Mouse (Mus musculus) heart, embryonic 12.5 days (tissue): Measurements from ENCODE around the gene Tcfl5. TPM values are rescaled to one million over a fixed set of nuclear protein-coding genes. Genes with fewer than 3 reads are reported as not detected.

Experiments used
- ATAC-seq: fragments of 200-750 bp; cut with Nextera tagmentation; 2 replicates; pipeline ENCODE4 v1.8.0; 2017; ENCODE audit warnings: moderate TSS enrichment, moderate library complexity; ENCODE audit not compliant: insufficient number of reproducible peaks, low FRiP score
- H3K27ac ChIP-seq: fragments of 300-500 bp; sonication (generic); 2 replicates; pipeline ENCODE4 v1.5.1; 2016; ENCODE audit warnings: mild to moderate bottlenecking, moderate library complexity; ENCODE audit not compliant: poor library complexity, severe bottlenecking
- H3K27me3 ChIP-seq: fragments of 300-500 bp; sonication (generic); replicated peaks from 2 replicates; pipeline ENCODE4 v1.6.1; 2016; ENCODE audit warnings: mild to moderate bottlenecking, moderate library complexity
- H3K36me3 ChIP-seq: fragments of 300-500 bp; sonication (generic); 2 replicates; pipeline ENCODE4 v1.6.1; 2016; ENCODE audit warnings: mild to moderate bottlenecking, moderate library complexity
- H3K4me1 ChIP-seq: fragments of 300-500 bp; sonication (generic); replicated peaks from 2 replicates; pipeline ENCODE4 v1.6.1; 2016; ENCODE audit warnings: mild to moderate bottlenecking
- H3K4me2 ChIP-seq: fragments of 300-500 bp; sonication (generic); 2 replicates; pipeline ENCODE4 v1.6.1; 2016; ENCODE audit warnings: mild to moderate bottlenecking, moderate library complexity
- H3K4me3 ChIP-seq: fragments of 300-500 bp; sonication (generic); 2 replicates; pipeline ENCODE4 v1.5.1; 2016; ENCODE audit warnings: mild to moderate bottlenecking
- H3K9ac ChIP-seq: fragments of 300-500 bp; sonication (generic); 2 replicates; pipeline ENCODE4 v1.6.1; 2016; ENCODE audit warnings: mild to moderate bottlenecking, moderate library complexity
- H3K9me3 ChIP-seq: fragments of 300-500 bp; sonication (generic); replicated peaks from 2 replicates; pipeline ENCODE4 v1.6.1; 2016; ENCODE audit warnings: mild to moderate bottlenecking, moderate library complexity
- WGBS: fragments of 180-500 bp; shearing (Covaris S2); methylation state at CpG from one replicate; pipeline ENCODE4 v1.1.7; 2016; 5-methylcytosine and 5-hydroxymethylcytosine counted together
- polyA plus RNA-seq: library from polyadenylated mRNA; unstranded; fragments of >200 nt; fragmentation: Nextera tagmentation; extraction: Ambion mirVana; gene quantifications from 2 replicates; pipeline ENCODE4 v1.2.1, GENCODE M21; 2016

Gene Tcfl5
- polyA plus RNA-seq, 1 experiment from 2014 or later = 0.13 TPM

DNA sequence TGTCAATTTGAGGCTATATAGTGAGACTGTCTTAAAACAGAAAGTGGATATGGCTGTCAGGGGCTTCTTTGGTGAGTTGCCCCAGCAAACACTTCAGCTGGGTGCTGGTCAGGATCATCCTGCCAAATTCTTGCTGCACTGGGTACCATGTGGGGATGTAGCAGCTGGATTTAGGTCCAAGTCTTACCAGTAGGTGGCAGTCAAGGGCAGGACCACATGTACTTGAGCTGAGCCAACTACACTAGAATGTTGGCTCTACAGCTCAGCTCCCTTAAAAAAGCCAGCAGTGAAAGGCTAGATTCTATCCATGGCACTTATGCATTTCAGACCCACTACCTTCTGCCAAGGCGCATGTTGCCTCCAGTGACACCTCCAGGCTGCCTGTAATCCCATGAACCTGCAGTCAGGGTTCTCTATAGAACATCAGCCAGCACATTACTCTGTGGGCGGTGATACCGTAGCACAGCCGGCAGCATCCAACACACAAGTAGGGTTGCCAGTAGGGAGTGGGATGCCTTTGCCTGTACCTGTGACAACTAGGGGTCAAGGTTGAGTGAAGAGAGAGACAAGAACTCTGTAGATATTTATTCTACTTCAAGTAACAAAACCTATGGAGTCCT, 15.0 kb upstream of the Tcfl5 start:
- Histone ChIP-seq H3K27ac (no peak overlapping the region), H3K27me3 (no peaks in the 10 kb centered on the region), H3K4me1 (peaks cover 6% of the 10 kb centered on the region; the same call in 1 of the 2 replicates), H3K9me3 (no peaks in the 10 kb centered on the region), H3K4me2 (no peak overlapping the region), H3K36me3 (peaks cover 20% of the 10 kb centered on the region), H3K9ac (no peak overlapping the region), H3K4me3 (no peak overlapping the region)
- 67% methylated on average over 4 of the region's 4 CpGs for WGBS
- ATAC-seq = no peak

GRCm38 (mm10) chr2:180655150-180655549, 12.6 kb upstream of the Tcfl5 start:
- Histone ChIP-seq H3K36me3 (no peaks in the 10 kb centered on the region), H3K9ac (no peak overlapping the region), H3K27me3 (no peaks in the 10 kb centered on the region), H3K27ac (no peak overlapping the region), H3K4me3 (no peak overlapping the region), H3K4me2 (no peak overlapping the region), H3K4me1 (peaks cover 6% of the 10 kb centered on the region; the same call in 1 of the 2 replicates), H3K9me3 (no peaks in the 10 kb centered on the region)
- ATAC-seq = no peak
- 61% methylated on average over 6 of the region's 6 CpGs for WGBS

- Histone ChIP-seq H3K36me3 (no peaks in the 10 kb centered on the region), H3K9ac (no peak overlapping the region), H3K4me2 (no peak overlapping the region), H3K27me3 (no peaks in the 10 kb centered on the region), H3K27ac (no peak overlapping the region), H3K4me1 (peaks cover 3% of the 10 kb centered on the region; the same call in 1 of the 2 replicates), H3K9me3 (no peaks in the 10 kb centered on the region), H3K4me3 (no peak overlapping the region)
- no peak for ATAC-seq
- WGBS = 69% methylated on average over 7 of the region's 7 CpGs
Observed at GRCm38 (mm10) chr2:180654666-180655065, 12.2 kb upstream of the Tcfl5 start.

- no peak overlapping the region for H3K9ac ChIP-seq
- peaks cover 32% of the 10 kb centered on the region for H3K27me3 ChIP-seq
- H3K4me2 ChIP-seq = no peak overlapping the region
- peaks cover 18% of the 10 kb centered on the region for H3K9me3 ChIP-seq
- ATAC-seq = no peak
- peaks cover 5% of the 10 kb centered on the region for H3K36me3 ChIP-seq
- H3K4me3 ChIP-seq = no peak overlapping the region
- H3K27ac ChIP-seq = no peak overlapping the region
- H3K4me1 ChIP-seq = peaks cover 5% of the 10 kb centered on the region; the same call in 1 of the 2 replicates
Observed at GRCm38 (mm10) chr2:180646841-180647240, 4.3 kb upstream of the Tcfl5 start.

GRCm38 (mm10) chr2:180643626-180644025, 1.1 kb upstream of the Tcfl5 start:
- Histone ChIP-seq H3K4me1 (peaks cover 8% of the 10 kb centered on the region; the same call in 1 of the 2 replicates), H3K36me3 (peaks cover 5% of the 10 kb centered on the region), H3K9ac (no peak overlapping the region), H3K9me3 (peaks cover 18% of the 10 kb centered on the region), H3K27me3 (peaks cover 59% of the 10 kb centered on the region), H3K4me3 (no peak overlapping the region), H3K27ac (no peak overlapping the region), H3K4me2 (no peak overlapping the region)
- ATAC-seq = no peak

GRCm38 (mm10) chr2:180641576-180642554, 643 bp downstream of the Tcfl5 start:
- no peak overlapping the region for H3K9ac ChIP-seq
- H3K4me2 ChIP-seq = peak overlapping the region; percentile 67
- peaks cover 5% of the 10 kb centered on the region for H3K36me3 ChIP-seq
- ATAC-seq = peak; percentile 51
- H3K4me1 ChIP-seq = peaks cover 8% of the 10 kb centered on the region; the same call in 1 of the 2 replicates
- no peak overlapping the region for H3K27ac ChIP-seq
- WGBS = 3% methylated on average over 106 of the region's 112 CpGs
- H3K4me3 ChIP-seq = peak overlapping the region; percentile 48
- peaks cover 58% of the 10 kb centered on the region for H3K27me3 ChIP-seq
- peaks cover 18% of the 10 kb centered on the region for H3K9me3 ChIP-seq

- 58% methylated on average over 2 of the region's 2 CpGs for WGBS
- Histone ChIP-seq H3K4me2 (no peak overlapping the region), H3K27ac (no peak overlapping the region), H3K27me3 (0 out of 2 replicates have a peak, but pooled peaks cover 6% of the 10 kb centered on the region), H3K9ac (no peak overlapping the region), H3K9me3 (no peaks in the 10 kb centered on the region), H3K36me3 (no peaks in the 10 kb centered on the region), H3K4me1 (no peaks in the 10 kb centered on the region), H3K4me3 (no peak overlapping the region)
- ATAC-seq = no peak
Observed at GRCm38 (mm10) chr2:180611882-180612281, 30.6 kb downstream of the Tcfl5 start.

GRCm38 (mm10) chr2:180610283-180610682, 32.2 kb downstream of the Tcfl5 start:
- Histone ChIP-seq H3K36me3 (no peaks in the 10 kb centered on the region), H3K4me2 (no peak overlapping the region), H3K27me3 (0 out of 2 replicates have a peak, but pooled peaks cover 6% of the 10 kb centered on the region), H3K4me1 (peaks cover under 1% of the 10 kb centered on the region; the same call in 1 of the 2 replicates), H3K9ac (no peak overlapping the region), H3K4me3 (no peak overlapping the region), H3K9me3 (no peaks in the 10 kb centered on the region), H3K27ac (no peak overlapping the region)
- no peak for ATAC-seq
- WGBS = 81% methylated on average over 4 of the region's 4 CpGs

GRCm38 (mm10) chr2:180604781-180605180, 37.7 kb downstream of the Tcfl5 start:
- Histone ChIP-seq H3K9me3 (no peaks in the 10 kb centered on the region), H3K4me3 (no peak overlapping the region), H3K4me1 (peaks cover 14% of the 10 kb centered on the region), H3K9ac (no peak overlapping the region), H3K27ac (no peak overlapping the region), H3K36me3 (no peaks in the 10 kb centered on the region), H3K27me3 (peaks cover 21% of the 10 kb centered on the region), H3K4me2 (no peak overlapping the region)
- WGBS = 43% methylated on average over 6 of the region's 6 CpGs
- no peak for ATAC-seq

- Histone ChIP-seq H3K36me3 (peaks cover 5% of the 10 kb centered on the region), H3K4me3 (no peak overlapping the region), H3K4me1 (peaks cover 25% of the 10 kb centered on the region), H3K9me3 (no peaks in the 10 kb centered on the region), H3K27ac (0 out of 2 replicates have a peak overlapping the region, but pooled peaks have one; percentile 17), H3K4me2 (no peak overlapping the region), H3K27me3 (peaks cover 56% of the 10 kb centered on the region), H3K9ac (no peak overlapping the region)
- ATAC-seq = no peak; the same call in 1 of the 2 replicates
- WGBS = 19% methylated on average over 9 of the region's 9 CpGs
Observed at GRCm38 (mm10) chr2:180600569-180601021, 41.9 kb downstream of the Tcfl5 start.

DNA sequence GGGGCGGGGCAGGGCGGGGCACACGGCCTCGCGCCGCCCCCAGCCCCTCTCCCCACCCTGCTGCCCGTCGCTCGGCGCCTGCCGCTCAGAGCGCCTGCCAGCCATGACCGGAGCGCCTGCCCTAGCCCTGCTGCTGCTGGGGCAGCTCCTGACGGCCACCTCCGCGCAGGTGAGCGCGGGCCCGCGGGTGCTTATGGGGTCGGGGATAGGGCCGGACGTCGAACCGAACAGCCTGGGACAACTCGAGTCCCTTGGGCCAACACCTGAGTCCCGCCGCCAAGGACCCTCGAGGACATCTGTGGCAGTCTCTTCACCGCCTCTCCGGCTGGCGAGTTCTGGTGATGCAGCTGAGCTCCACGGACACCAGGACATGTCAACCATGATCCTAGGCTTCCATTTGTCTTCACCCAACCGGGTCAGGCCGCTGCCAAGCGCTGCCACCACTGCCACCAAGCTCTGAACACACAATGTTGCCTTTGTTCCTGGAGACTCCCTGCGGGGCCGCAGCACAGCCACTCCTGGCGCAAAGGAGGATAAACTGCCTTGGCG, 44.3 kb downstream of the Tcfl5 start:
- Histone ChIP-seq H3K4me2 (peak overlapping the region; percentile 70), H3K9ac (peak overlapping the region; percentile 53; the same call in 1 of the 2 replicates), H3K27ac (no peak overlapping the region), H3K9me3 (no peaks in the 10 kb centered on the region), H3K4me3 (peak overlapping the region; percentile 41), H3K27me3 (peaks cover 52% of the 10 kb centered on the region), H3K4me1 (peaks cover 18% of the 10 kb centered on the region), H3K36me3 (peaks cover 29% of the 10 kb centered on the region)
- whole genome bisulfite sequencing = 1% methylated on average over 41 of the region's 41 CpGs
- no peak for ATAC-seq
